Mouse (Mus musculus) mouse trophoblast stem cell (cell line): Measurements from ENCODE around the gene Snx30.

Experiments
- in situ Hi-C, 2 experiments: fragments of 300-500 bp; cut with MseI, MboI; formaldehyde crosslinking; loops; 2 replicates in 1 of 2; 3 replicates in 1 of 2; pipeline ENCODE4 v1.15.1; 2025

The Snx30 gene

DNA sequence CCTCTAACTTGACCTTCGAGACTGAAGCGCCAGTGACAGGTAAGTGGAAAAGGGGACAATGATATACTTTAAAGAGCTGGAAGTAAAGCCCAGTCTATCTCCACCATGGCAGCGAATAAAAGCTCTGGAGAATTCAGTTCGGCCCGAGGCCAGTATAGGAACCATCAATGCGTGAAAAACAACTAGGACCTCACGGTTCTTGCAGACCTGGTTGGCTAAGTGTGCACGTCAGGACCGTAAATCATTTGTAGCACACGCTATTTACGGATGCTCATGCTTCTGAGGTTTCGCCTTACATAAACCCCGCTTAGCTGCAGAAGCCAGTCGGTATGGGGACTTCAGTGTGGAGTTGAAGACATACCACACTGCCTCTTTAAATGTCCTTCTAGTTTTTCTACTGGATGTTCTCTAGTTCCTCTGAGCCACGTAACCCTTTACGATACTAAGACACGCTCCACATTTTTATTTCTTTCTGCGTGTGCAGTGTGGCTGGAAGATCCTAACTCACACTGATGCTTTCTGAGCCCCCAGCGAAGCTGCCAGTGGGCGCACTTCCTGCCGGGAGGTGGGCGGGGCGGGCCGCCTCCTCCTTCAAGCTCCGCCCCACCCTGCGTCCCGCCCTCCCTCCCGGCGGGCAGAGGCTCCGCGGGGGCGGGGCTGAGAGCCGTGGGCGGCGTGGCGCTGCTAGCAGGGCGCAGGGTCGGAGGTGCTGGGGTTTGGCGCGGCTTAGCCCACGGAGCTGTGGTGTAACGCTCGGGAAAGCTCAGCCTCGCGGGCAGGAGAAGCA is at the start of gene Snx30:
Gene Snx30 (plus strand): TSS at position 660 of the 787 bp plus-strand sequence.
- in situ Hi-C loops: loop anchor here in 1 of 2 experiments (5.0 kb wide), 1 partner anchor 67 kb away; no protein-coding TSS in a partner anchor

DNA sequence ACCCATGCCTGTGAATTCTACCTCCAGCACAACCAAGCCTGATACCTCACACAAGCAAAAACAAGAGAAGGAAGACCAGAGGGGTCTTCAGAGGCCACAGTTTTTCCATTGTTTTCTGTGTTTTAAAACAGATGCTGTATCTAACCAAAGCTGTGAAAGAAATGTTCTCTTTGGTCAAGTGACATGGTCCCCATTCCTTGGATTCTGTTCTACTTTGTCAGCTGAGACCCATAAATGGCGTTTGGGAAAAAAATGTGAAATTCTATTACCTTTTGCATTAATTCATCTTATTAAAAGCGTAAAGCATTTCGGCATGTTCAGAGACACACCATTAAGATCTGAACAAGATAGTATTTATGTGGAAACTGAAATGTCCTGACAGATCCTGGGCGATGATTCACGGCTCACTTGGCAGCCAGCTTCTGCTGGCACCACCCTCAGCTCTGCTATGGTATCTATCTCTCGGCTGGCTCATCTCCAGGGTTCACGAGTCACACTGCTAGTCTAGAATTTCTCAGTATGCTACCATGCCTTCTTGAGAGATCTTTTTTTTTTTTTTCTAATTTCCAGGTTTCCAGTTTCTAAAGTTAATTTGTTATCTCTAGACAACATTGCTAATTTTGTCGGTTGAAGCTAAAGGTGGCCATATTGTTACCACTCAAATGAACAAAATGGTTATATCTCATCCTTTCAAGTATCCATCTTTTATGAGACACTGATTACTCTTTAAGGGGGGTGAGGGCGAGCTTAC is 49.1 kb upstream of the Snx30 start:
- in situ Hi-C loops: no loop called here

DNA sequence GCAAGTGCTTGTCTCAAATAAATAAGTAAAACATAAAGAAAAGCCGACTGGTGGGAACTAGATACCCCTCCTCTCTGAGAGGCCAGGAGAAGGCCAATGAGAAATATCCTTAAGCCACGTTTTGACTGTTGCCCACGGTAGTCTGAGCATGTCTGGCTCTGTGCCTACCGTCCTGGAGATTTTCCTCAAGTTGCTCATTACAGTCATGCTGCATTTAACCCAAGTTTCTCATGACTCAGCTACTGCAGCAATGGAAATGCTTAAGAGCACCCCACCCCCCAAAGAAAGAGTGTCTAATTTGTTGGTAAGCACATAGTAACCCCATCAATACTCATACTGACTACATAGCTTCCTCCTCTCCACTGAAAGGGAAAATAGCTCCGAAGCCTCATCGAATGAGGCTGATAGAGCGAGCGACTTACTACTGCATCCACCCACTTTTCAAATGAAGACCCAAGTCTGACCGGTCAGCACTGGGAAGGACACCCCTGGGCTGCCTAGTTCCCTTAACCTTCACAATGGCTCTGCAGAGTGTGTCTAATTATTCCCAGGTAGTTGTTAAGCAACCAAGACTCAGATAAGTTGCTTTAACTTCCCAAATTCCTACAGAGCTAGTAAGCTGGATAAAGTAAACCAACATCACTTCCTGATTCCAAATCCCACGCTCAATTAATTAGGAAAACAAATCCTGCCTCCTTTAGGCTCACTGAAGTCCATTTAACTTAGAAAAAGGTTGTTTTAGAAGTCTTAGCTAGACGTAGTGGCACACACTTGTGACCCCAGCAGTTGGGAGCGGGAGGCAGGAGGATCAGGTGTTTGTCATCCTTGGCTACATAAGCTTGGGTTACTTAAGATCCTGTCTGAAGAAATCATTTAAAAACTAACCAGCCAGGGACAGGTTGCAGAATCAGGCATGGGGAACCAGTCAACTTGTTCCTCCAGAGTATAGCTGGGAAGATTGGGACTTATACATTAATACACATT is 47.9 kb upstream of the Snx30 start:
- in situ Hi-C loops: no loop called here

DNA sequence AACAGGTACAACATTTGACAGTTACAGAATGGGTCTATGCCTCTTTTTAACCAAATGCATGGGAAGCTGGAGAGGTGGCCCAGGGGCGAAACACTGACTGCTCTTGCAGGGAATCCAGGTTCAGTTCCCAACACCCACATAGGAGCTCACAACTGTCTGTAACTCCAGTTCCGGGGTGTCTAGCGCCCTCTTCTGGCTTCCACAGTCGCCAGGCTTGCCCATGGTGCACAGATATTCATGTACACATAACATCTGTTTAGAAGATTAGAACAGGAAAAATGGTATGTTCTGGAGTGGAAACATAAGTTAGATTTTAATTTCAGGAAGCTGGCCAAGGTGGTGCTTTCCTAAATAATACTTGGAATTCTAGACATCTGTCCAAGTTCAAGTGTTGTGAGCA is 45.6 kb upstream of the Snx30 start:
- in situ Hi-C loops: no loop called here

DNA sequence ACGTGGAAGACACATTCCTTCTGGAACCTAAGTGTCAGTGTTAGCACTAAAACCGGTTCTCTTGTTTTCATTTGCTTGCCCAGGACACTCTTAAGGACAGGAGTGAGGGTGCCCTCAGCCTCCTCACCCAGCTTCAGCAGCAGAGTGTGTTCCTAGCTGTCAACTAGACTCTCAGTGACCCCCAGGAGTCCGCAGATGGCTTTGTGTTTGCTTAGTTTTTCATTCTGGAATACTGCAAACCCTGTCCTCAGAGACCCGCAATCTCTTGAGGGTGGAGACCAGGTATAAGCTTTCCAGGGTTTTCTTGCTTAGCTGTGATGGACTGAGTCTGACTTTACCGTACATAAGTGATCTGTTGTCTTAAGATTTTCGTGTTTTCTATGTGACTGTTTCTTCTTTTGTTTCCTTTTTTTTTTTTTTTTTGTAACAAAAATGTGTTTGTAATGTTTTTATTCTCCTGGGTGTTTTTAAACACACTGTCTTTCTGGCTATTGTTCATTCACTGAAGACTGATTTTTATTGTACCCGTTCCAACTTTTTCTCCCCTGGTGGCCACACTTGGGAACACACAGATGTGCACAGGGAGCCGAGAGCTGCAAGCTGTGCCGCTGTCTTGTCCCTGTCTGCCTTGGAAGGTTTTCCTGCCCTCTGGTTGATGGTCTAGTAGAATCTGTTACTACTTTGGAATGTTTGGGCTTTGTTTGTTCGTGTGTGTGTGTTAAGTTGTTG is 44.8 kb upstream of the Snx30 start:
- in situ Hi-C loops: no loop called here

DNA sequence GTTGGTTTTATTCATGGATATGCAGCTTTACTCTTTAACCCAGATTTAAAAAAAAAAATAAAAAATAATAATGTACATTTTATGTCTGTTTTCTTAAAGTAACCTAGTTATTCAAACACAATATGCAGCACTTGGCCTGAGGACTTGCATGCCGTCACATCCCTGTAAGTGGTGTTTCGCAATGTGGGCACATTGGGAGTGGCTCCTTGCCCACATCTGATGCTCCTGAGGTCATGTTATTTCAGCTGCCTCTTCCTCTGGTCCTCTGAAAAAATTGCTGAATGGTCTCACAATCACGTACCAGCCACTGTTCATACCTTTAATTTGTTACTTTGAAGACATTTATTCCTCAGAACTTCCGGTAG is 44.3 kb upstream of the Snx30 start:
- in situ Hi-C loops: no loop called here

DNA sequence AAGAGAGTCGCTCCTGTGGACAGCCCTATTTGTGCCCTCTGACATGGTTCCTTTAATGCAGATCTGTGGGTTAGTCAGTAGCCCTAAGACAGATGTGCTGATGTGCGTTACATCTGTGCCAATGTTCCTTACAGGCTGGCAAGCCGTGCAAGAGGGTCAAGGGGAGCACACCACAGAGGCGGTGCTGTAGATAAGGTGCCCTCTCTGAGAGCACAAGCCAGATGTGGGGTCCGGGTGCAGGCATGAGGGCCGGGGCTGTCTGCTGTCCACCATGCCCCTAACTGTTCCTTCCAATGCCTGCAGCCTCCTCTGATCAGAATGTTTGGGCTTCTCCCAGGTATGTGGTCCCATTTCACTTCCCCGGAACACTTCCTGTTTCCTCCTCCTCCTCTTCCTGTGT is 40.7 kb upstream of the Snx30 start:
- in situ Hi-C loops: no loop called here

DNA sequence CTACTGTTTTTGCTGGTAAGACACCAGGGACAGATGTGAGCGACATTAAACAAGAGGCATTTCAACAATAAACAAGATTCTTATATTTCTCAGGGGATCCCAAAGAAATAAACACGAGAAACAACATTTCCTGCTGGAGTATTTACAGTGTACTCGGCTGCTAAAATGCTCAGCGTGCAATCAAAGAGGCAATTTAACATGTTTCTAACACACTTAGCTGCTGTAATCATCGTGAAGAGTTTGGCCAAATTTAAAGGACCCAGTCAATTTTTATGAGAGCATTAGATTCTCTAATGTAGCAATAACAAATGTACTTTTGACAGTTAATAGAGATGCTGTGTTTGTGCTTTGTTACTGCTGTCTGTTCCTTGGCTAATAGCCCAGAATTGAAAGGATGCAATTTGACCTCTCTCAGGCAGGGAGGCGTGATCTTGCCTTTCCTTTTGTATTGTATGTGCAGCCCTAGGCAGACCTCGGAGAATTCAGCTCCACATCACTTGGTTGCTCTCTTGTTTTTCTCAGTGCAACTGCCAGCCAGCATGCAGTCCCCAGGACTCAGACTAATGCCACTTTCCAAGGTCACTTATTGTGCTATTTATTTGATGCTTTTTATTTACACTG is 40.1 kb upstream of the Snx30 start:
- in situ Hi-C loops: no loop called here

DNA sequence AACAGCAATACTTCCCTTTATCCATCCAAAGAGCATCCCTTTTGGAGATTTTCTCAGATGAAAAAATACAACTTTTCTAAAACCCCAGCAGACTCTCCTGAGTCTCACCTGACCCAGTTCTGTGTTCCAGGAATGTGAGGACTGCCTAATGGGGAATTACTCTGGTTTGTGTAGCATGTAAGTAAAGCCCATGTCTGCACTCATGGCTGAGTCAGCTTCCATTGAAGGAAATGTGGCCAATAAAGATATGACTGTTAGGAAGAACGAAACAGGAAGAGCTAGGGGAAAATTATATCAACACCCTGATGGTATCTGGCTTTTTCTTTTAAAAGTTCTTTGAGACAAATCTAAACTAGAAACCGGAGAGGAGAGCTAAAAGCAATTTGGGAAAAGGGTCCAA is 37.9 kb upstream of the Snx30 start:
- in situ Hi-C loops: no loop called here

DNA sequence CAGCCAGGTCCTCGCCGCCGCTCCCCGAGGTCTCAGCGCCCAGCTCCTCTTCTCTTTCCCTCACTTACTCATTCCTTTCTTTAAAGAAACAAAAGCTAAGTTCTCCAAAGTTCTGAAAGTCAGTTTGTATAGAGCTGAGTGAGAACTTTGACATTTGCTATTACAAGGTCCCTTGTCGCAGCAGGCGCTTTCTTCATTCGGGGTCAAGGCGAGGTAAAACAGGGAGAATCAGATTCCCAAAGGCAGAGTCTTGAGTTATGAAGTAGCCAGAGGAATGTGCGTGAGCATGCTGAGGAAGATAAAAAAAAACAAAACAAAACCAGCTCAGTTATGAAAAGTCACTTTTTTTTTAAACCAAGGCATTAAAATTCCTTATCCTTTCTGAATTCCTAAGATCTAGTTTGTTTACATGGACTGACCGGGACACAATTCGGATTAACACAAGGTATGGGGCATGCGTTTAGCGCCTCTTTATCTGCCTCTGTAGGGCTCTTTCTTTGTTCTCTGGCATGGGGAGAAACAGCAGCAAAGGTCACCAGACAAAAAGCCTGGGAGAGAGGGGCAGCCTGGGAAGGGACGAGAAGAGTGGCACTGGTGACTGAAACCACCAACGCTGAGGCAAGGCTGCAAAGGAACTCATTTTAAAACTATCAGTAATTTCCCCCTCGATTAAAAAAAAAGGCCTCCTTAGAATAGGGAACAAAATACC is 33.3 kb upstream of the Snx30 start:
- in situ Hi-C loops: no loop called here

DNA sequence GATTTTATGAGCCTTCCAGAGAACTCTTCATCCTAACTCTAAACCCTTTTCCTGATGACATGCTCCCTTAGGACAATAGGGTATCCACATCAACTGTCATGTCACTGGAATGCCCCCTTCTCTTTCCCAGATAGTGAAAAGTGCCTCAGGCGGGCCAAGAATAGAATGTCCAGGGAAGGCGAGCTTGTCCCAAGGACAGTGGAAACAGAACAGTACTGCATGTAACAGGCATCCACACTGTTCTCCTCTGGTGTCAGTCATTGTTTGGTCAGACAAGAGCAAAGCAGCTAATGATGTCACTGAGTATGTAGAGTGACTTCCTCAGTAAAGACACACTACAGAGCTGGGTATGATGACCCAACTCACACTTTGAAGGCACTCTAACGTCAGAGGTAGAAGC is 27.8 kb upstream of the Snx30 start:
- in situ Hi-C loops: no loop called here

DNA sequence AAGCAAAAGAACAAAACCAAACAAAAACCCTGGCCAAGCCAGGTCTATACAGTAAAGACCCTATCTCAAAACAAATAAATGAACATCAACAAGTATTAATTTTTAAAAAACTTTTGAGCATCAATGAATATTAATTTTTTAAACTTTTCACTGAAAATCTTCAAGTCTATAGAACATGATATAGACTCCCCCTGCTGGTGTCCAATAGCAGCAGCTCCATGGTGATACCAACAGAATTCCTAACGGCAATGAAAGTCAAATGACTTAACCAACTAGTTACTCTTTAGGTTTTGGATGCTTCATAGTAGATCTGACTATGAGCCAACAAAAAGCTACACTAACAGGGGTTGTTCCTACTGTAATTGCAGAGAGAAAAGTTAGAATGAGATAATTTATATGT is 25.1 kb upstream of the Snx30 start:
- in situ Hi-C loops: loop anchor here in 1 of 2 experiments (10.0 kb wide), 1 partner anchor 94 kb away; no protein-coding TSS in a partner anchor

DNA sequence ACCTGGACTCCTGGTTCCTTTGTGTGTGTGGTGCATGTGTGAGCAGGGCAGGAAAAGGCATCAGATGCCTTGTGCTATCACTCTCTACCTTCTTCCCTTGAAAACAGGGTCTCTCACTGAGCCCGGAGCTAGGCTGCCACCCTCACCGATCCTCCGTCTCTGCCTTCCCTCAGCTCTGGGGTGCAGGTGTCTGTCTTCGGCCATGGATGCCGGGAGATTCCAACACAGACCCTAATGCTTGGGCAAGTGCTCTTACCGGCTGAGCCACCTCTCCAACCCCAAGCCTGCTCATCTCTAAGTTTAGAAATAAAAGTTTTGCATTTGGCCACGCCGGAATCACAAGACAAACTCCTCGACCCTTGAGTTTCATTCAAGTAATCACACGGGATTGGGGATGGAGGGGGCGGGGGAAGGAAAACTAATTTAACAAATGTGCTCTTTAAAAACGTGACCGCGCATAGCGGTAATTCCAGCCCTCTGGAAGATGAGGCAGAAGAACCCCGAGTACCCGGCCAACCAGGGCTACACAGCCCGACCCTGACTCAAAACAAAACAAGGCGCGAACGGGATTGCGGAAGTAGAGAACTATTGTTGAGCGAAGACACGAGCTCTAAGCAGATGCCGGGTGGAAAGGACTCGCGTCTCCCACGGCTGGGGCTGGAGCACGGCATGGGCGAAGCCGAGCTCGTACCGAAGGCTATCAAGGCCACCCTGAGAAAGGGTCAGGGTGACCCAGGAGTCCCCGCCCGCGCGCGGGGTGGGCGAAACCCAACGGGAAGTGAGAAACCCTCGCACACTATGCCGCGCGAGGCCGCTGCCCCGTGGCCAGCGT is 22.6 kb upstream of the Snx30 start:
- in situ Hi-C loops: loop anchor here in 1 of 2 experiments (10.0 kb wide), 1 partner anchor 92 kb away; no protein-coding TSS in a partner anchor

DNA sequence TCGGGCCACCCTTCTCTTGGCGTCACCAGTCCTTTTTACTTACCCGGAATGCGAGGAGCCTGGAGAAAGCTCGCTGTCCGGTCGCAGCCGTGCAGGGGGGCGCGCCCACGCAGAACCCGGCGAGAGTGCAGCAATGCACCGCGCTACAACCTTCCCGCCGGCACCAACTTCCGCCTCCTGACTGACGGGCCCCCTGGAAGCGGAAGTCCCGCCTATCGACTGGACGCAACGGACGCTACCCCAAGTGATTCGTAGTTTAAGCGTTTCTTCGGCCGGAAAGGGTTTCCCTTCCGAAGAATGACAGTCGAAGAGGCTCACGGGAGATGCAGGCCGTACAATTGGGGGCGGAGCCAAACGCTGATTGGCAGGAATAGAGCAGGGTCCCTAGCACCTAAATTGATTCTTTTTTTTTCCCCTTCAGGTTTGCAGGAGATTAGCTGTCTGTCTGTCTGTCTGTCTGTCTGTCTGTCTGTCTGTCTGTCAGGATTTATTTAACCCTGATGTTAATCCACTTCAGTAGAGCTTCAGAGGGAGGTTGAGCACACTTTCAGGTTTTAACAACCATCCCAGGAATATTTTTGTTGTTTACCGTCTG is 21.9 kb upstream of the Snx30 start:
- in situ Hi-C loops: loop anchor here in 1 of 2 experiments (10.0 kb wide), 1 partner anchor 91 kb away; no protein-coding TSS in a partner anchor

DNA sequence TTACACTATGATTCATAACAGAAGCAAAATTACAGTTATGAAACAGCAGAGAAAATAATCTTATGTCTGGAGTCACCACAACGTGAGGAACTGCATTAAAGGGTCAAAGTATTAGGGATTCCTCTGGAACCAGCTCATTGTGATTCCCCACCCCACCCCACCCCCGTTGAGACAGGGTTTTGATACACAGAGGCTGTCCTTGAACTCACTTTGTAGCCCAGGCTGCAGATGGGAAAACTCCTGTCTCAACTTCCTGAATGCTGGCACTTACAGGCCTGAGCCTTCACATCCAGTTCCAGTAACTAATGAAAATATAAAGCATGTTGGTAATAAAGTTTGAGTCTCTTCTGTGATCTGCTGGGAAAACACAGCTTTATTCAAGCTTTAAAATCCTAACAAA is 20.2 kb upstream of the Snx30 start:
- in situ Hi-C loops: loop anchor here (5.0 to 10.0 kb wide), 3 partner anchors 87 to 142 kb away; no protein-coding TSS in a partner anchor

DNA sequence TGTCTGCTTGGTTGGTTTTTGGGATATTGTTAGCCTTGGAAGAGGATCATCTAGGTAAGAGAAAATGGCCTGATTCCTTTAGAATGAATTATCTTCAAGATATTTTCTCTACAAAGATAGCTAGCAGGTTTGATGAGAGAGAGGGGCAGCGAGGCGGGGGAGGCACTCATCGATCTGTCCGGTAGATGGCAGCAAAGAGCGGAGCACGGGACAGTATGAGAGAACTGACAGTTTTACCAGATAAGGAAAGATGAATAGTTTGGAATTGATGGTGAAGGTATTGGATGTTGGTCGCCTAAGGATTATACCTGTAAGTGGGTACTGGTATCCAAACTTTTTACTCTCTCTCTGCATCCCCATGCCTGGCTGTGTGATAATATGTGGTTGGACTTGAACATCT is 19.0 kb upstream of the Snx30 start:
- in situ Hi-C loops: loop anchor here (5.0 to 10.0 kb wide), 3 partner anchors 86 to 141 kb away; no protein-coding TSS in a partner anchor

DNA sequence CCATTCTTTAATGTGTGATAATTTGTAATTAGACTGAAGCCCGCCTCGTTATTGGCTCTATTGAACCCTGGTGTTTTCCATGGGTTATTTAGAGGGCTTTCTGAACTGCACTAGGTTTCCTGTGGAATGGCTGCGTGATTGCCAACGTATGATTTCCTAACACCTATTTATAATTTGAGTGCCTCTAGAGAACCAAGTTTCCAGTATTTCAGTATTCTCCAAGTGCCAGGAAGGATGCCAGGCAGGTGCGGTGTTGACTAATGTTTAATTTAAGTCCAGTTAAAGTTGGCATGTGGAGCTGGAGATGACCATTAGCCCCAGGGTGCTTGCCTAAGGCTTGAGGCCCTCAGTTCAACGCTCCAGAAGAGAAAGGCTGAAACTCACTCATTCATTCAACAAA is 18.5 kb upstream of the Snx30 start:
- in situ Hi-C loops: loop anchor here (5.0 to 10.0 kb wide), 3 partner anchors 85 to 140 kb away; no protein-coding TSS in a partner anchor

DNA sequence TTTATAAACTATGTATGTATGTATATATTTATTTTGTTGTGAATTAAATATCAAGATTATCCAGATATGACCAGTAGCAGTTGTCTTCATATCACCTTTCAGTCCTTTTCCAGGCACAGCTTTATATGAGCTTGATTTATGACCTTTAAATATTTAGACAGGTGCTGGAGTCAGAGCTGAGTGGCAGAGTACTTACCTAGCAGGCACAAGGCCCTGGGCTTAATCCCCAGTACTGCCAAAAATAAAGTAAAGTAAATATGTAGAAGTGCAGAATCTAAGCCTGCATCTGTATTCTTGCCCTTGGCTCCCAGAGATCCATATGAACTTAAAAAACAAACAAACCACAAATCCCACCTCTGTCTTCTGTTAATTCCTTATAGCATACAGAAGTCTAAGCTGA is 16.6 kb upstream of the Snx30 start:
- in situ Hi-C loops: loop anchor here (5.0 to 10.0 kb wide), 3 partner anchors 83 to 138 kb away; no protein-coding TSS in a partner anchor
